Mouse (Mus musculus): Measurements from ENCODE around the gene Hipk4.

GRCm38 (mm10) chr7:27491856-27492255 lies 31.2 kb upstream of the Hipk4 start:
- TF ChIP-seq POLR2A (IDR thresholded peaks at IDR 0.05; ENCODE audit: insufficient read depth, low read depth, low read length) = no peak
- TF ChIP-seq CTCF (IDR thresholded peaks at IDR 0.05; ENCODE audit: insufficient read depth, low read depth, low read length) = no peak

All from olfactory bulb, adult 2 months (tissue).